Mouse (Mus musculus): ENCODE measurements around the gene Tnfaip1. TPM values are rescaled to one million over a fixed set of nuclear protein-coding genes. Genes with fewer than 3 reads are reported as not detected.

Gene Tnfaip1
- polyA plus RNA-seq, 1 experiment from 2014 or later = 82.9 TPM

DNA sequence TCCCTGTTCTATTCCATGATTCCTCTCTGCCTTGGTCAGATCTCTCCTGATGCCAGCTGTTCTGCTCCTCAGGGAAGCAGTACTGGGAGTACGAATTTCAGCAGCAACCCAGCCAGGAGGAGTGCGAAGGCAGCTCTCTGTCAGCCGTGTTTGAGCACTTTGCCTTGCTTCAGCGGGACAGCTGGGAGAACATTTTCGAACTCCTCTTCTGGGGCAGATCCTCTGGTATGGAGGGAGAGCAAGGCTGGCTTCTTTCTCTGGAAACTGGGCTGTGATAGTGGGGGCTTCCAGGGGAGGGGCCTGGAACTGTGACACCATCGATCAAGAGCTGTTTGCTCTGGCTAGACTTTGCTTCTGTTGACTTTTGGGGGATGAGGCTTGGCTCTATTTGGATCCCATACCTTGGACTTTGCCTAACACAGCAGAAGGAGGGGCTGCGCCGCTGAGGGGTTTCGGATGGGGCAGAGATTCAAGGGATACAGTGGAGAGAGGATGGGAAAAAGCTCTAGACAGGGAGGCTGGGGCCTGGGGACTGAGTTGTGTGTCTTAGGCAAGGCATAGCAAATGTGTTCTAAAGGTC, 35.4 kb downstream of the Tnfaip1 start:
- H3K9ac ChIP-seq (replicated peaks; ENCODE audit: low read depth, low read length) = no peak overlapping the region
- H3K27me3 ChIP-seq (ENCODE audit: control insufficient read depth, insufficient read depth, low read length) = peaks cover 10% of the 10 kb centered on the region
- ATAC-seq (ENCODE audit: insufficient number of reproducible peaks, insufficient read depth, low FRiP score, low read depth) = no peak
- H3K27ac ChIP-seq (ENCODE audit: low read length) = no peak overlapping the region
- no peak overlapping the region for H3K4me2 ChIP-seq (replicated peaks; ENCODE audit: low read depth, low read length)
- no peaks in the 10 kb centered on the region for H3K9me3 ChIP-seq (ENCODE audit: control insufficient read depth, low read depth, low read length)
- 54% methylated on average over 9 of the region's 9 CpGs for WGBS
- H3K4me1 ChIP-seq (ENCODE audit: control insufficient read depth, insufficient read depth, low read length) = no peaks in the 10 kb centered on the region
- no peak overlapping the region for H3K4me3 ChIP-seq (ENCODE audit: low read depth, low read length)
- no peaks in the 10 kb centered on the region for H3K36me3 ChIP-seq (ENCODE audit: control insufficient read depth, insufficient read depth, low read length)

DNA sequence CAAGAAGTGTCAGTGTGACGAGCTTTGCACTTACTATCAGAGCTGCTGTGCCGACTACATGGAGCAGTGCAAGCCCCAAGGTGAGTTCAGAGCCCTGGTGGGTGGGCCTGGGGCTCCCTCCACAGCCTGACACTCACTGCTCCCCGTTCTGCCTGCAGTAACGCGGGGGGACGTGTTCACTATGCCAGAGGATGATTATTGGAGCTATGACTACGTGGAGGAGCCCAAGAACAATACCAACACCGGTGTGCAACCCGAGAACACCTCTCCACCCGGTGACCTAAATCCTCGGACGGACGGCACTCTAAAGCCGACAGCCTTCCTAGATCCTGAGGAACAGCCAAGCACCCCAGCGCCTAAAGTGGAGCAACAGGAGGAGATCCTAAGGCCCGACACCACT, 36.6 kb downstream of the Tnfaip1 start:
- WGBS = 36% methylated on average over 16 of the region's 16 CpGs
- H3K4me2 ChIP-seq (replicated peaks; ENCODE audit: low read depth, low read length) = no peak overlapping the region
- H3K27me3 ChIP-seq (ENCODE audit: control insufficient read depth, insufficient read depth, low read length) = peaks cover 13% of the 10 kb centered on the region

DNA sequence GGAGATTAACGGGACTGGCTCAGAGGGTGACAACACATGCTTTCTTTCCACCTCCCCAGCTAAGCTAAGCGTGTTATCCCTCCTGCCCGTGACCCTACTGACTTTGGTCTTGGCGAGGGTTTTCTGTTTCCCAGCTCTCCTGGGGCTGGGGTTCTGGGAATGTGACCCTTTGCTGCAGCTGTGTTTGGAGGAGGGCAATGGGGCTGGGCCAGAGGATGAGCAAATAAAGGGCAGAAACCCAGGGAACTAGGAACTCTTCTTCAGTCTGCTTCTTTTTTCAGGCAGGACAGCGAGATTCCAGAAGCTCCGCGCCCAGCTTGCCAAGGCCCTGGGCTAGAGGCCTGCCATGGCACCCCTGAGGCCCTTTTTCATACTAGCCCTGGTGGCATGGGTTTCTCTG, 37.1 kb downstream of the Tnfaip1 start, which contains the start of gene Vtn:
TSS of gene Vtn (plus strand) at position 88 of the 400 bp plus-strand sequence.
- Histone ChIP-seq H3K9me3 (ENCODE audit: control insufficient read depth, low read depth, low read length) (no peaks in the 10 kb centered on the region), H3K27ac (ENCODE audit: low read length) (no peak within 1 kb of the TSS), H3K27me3 (ENCODE audit: control insufficient read depth, insufficient read depth, low read length) (peaks cover 13% of the 10 kb centered on the region), H3K4me2 (replicated peaks; ENCODE audit: low read depth, low read length) (peak within 1 kb of the TSS; percentile 96), H3K4me3 (ENCODE audit: low read depth, low read length) (peak within 1 kb of the TSS; percentile 50), H3K36me3 (ENCODE audit: control insufficient read depth, insufficient read depth, low read length) (no peaks in the 10 kb centered on the region), H3K4me1 (ENCODE audit: control insufficient read depth, insufficient read depth, low read length) (no peaks in the 10 kb centered on the region), H3K9ac (replicated peaks; ENCODE audit: low read depth, low read length) (0 out of 2 replicates have a peak within 1 kb of the TSS, but pooled peaks have one; percentile 3)
- ATAC-seq (ENCODE audit: insufficient number of reproducible peaks, insufficient read depth, low FRiP score, low read depth) = no peak
- 48% methylated on average over 7 of the region's 7 CpGs for WGBS

More for the DNA sequence above, 36.6 kb downstream of the Tnfaip1 start:
- H3K27ac ChIP-seq (ENCODE audit: low read length) = no peak overlapping the region
- no peaks in the 10 kb centered on the region for H3K4me1 ChIP-seq (ENCODE audit: control insufficient read depth, insufficient read depth, low read length)
- no peaks in the 10 kb centered on the region for H3K36me3 ChIP-seq (ENCODE audit: control insufficient read depth, insufficient read depth, low read length)
- no peak for ATAC-seq (ENCODE audit: insufficient number of reproducible peaks, insufficient read depth, low FRiP score, low read depth)
- H3K9me3 ChIP-seq (ENCODE audit: control insufficient read depth, low read depth, low read length) = no peaks in the 10 kb centered on the region
- no peak overlapping the region for H3K9ac ChIP-seq (replicated peaks; ENCODE audit: low read depth, low read length)
- no peak overlapping the region for H3K4me3 ChIP-seq (ENCODE audit: low read depth, low read length)

DNA sequence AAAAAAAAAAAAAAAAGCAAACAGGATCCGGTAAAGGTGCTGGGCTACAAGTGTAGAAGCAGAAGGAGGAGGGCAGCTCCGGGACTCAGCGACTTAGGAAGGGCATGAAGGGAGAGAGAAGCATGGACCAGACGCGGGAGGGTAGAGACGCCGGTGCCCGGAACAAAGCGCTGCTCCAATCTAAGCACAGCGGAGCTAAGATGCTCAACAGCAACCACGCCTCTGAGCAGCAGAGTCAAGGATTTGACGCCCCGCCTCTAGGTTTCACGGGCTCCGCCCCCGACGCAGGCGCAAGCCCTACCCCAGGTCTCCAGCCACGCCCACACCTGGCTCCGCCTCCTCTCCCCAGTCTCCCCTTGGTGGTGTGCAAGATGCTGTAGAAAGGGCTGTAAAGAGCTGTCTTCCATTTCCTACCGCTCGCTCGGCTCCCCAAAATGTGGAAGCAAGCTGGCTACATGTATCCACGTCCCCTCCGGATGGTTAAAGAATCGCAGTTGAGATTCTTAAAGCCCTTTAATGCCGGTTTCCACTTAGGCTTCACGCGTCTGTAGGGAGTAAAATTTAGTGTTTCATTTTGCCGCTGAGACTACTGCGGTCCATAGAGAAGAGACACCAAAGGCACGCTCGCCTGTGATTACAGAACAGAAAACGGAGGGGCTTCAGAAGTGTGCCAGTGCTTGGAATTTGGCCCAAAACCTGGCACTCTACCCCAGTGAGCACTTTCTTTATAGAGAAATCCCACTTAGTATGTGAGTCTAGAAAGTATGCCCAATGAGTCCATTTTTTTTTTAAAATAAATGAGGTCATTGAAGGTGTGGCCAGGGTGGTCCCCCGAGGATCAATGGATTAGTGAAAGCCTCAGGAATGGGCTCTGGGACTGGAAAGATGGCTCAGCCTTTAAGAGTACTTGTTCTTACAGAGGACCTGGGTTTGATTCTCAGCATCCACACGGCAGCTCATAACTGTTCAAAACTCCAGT, 38.3 kb downstream of the Tnfaip1 start, which contains the start of gene Sarm1:
TSS of gene Sarm1 (minus strand) at position 211 of the 979 bp plus-strand sequence.
- Histone ChIP-seq H3K9ac (replicated peaks; ENCODE audit: low read depth, low read length) (peak within 1 kb of the TSS; percentile 36; the same call in 1 of the 2 replicates), H3K4me3 (ENCODE audit: low read depth, low read length) (peak within 1 kb of the TSS; percentile 50), H3K36me3 (ENCODE audit: control insufficient read depth, insufficient read depth, low read length) (no peaks in the 10 kb centered on the region), H3K4me1 (ENCODE audit: control insufficient read depth, insufficient read depth, low read length) (no peaks in the 10 kb centered on the region), H3K4me2 (replicated peaks; ENCODE audit: low read depth, low read length) (peak within 1 kb of the TSS; percentile 96), H3K27me3 (ENCODE audit: control insufficient read depth, insufficient read depth, low read length) (peaks cover 13% of the 10 kb centered on the region), H3K9me3 (ENCODE audit: control insufficient read depth, low read depth, low read length) (no peaks in the 10 kb centered on the region), H3K27ac (ENCODE audit: low read length) (no peak within 1 kb of the TSS)
- WGBS = 3% methylated on average over 36 of the region's 36 CpGs
- peak; percentile 97 for ATAC-seq (ENCODE audit: insufficient number of reproducible peaks, insufficient read depth, low FRiP score, low read depth)

DNA sequence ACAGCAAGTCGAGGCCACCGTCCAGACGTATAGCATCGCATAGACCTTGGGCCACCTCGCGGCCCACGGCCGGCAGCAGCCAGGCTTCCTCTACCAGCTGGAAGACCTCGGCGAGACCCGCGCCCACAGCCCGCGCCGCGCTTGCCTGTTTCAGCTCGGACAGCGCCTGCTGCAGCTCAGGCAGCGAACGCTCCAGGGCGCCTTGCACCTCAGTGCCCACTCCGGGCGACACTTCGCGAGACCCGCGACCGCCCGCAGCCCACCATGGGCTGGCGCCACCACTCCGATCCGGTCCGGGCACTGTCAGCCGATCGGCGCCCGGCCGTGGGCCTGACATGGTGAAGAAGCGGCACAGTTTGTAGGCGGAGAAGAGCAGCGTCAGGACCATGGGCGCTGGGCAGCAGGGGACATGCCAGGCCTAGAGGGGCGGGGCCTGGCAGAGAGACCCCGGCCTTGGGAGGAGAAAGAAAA, 39.0 kb downstream of the Tnfaip1 start:
- WGBS = under 1% methylated on average over 43 of the region's 44 CpGs
- H3K4me3 ChIP-seq (ENCODE audit: low read depth, low read length) = peak overlapping the region; percentile 50
- H3K4me2 ChIP-seq (replicated peaks; ENCODE audit: low read depth, low read length) = peak overlapping the region; percentile 96
- peaks cover 13% of the 10 kb centered on the region for H3K27me3 ChIP-seq (ENCODE audit: control insufficient read depth, insufficient read depth, low read length)
- no peaks in the 10 kb centered on the region for H3K36me3 ChIP-seq (ENCODE audit: control insufficient read depth, insufficient read depth, low read length)
- no peak overlapping the region for H3K27ac ChIP-seq (ENCODE audit: low read length)
- H3K9ac ChIP-seq (replicated peaks; ENCODE audit: low read depth, low read length) = peak overlapping the region; percentile 36; the same call in 1 of the 2 replicates
- no peaks in the 10 kb centered on the region for H3K9me3 ChIP-seq (ENCODE audit: control insufficient read depth, low read depth, low read length)
- no peaks in the 10 kb centered on the region for H3K4me1 ChIP-seq (ENCODE audit: control insufficient read depth, insufficient read depth, low read length)
- peak; percentile 4 for ATAC-seq (ENCODE audit: insufficient number of reproducible peaks, insufficient read depth, low FRiP score, low read depth)

DNA sequence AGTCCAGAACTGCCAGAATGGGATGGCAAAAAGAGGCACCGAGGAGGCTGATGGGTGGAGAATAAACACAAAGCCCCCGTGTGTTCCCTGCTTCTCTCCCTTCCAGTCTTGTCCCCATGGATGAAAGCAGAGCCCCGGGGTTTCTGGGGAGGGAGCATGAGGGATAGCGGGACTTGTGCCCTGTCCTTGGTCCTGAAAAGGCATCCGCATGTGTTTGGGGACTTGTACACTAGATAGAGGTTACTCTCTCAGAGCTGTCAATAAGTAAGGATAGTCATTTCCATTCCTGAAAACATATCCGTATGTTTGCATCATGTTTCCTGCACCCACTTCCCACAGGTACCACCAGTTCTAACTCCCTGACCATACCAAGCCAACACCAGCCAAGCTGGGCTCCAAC, 40.2 kb downstream of the Tnfaip1 start:
- Histone ChIP-seq H3K27me3 (ENCODE audit: control insufficient read depth, insufficient read depth, low read length) (peaks cover 23% of the 10 kb centered on the region), H3K4me1 (ENCODE audit: control insufficient read depth, insufficient read depth, low read length) (no peaks in the 10 kb centered on the region), H3K36me3 (ENCODE audit: control insufficient read depth, insufficient read depth, low read length) (no peaks in the 10 kb centered on the region), H3K9me3 (ENCODE audit: control insufficient read depth, low read depth, low read length) (no peaks in the 10 kb centered on the region), H3K4me3 (ENCODE audit: low read depth, low read length) (no peak overlapping the region), H3K9ac (replicated peaks; ENCODE audit: low read depth, low read length) (no peak overlapping the region), H3K4me2 (replicated peaks; ENCODE audit: low read depth, low read length) (no peak overlapping the region), H3K27ac (ENCODE audit: low read length) (no peak overlapping the region)
- no peak for ATAC-seq (ENCODE audit: insufficient number of reproducible peaks, insufficient read depth, low FRiP score, low read depth)
- 5% methylated on average over 6 of the region's 6 CpGs for WGBS

DNA sequence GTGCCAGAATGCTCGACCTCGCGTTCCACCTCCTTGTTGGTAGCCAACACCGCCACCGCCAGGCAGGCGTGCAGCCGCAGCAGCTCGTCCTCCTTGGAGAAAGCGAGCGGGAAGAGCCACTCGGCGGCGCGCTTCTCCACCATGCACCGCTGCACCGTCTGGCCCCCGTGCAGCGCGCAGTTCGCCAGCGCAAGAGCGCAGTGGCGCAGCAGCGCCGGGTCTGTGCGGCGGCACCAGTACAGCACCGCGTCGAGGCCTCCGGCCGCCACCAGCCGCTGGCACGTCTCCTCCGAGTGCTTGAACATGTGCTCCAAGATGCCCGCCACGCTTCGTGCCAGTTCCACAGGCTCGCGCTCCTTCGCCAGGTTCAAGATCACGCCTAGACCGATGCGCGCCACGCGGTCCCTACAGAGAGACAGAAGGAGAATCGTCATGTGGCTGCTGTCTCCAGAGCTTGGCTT, 45.3 kb downstream of the Tnfaip1 start:
- ATAC-seq (ENCODE audit: insufficient number of reproducible peaks, insufficient read depth, low FRiP score, low read depth) = no peak
- Histone ChIP-seq H3K9ac (replicated peaks; ENCODE audit: low read depth, low read length) (no peak overlapping the region), H3K27ac (ENCODE audit: low read length) (no peak overlapping the region), H3K9me3 (ENCODE audit: control insufficient read depth, low read depth, low read length) (no peaks in the 10 kb centered on the region), H3K4me2 (replicated peaks; ENCODE audit: low read depth, low read length) (peak overlapping the region; percentile 35), H3K27me3 (ENCODE audit: control insufficient read depth, insufficient read depth, low read length) (peaks cover 48% of the 10 kb centered on the region), H3K36me3 (ENCODE audit: control insufficient read depth, insufficient read depth, low read length) (no peaks in the 10 kb centered on the region), H3K4me3 (ENCODE audit: low read depth, low read length) (peak overlapping the region; percentile 19), H3K4me1 (ENCODE audit: control insufficient read depth, insufficient read depth, low read length) (no peaks in the 10 kb centered on the region)
- 9% methylated on average over 48 of the region's 48 CpGs for WGBS

DNA sequence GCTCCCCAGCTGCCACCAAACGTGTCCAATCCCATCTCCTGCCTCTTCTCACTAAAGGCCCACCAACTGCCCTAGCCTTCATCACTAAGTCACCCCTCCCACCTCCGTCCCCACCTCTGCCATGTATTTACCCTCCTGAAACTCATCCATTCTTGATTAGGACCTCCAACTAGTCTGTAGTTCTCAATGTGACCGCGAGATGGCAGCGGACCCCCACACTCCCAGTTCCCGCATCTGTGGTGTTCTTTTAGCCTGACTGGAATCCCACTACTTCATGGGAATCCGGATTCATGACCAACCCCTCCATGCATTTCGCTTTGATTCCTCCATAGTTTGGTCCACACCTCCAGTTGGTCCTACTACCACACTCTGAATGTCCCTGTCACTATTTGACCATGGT, 48.0 kb downstream of the Tnfaip1 start:
- Histone ChIP-seq H3K36me3 (ENCODE audit: control insufficient read depth, insufficient read depth, low read length) (no peaks in the 10 kb centered on the region), H3K9ac (replicated peaks; ENCODE audit: low read depth, low read length) (no peak overlapping the region), H3K9me3 (ENCODE audit: control insufficient read depth, low read depth, low read length) (no peaks in the 10 kb centered on the region), H3K27ac (ENCODE audit: low read length) (no peak overlapping the region), H3K4me1 (ENCODE audit: control insufficient read depth, insufficient read depth, low read length) (no peaks in the 10 kb centered on the region), H3K4me2 (replicated peaks; ENCODE audit: low read depth, low read length) (no peak overlapping the region), H3K4me3 (ENCODE audit: low read depth, low read length) (no peak overlapping the region), H3K27me3 (ENCODE audit: control insufficient read depth, insufficient read depth, low read length) (peaks cover 45% of the 10 kb centered on the region)
- WGBS = 3% methylated on average over 8 of the region's 8 CpGs
- ATAC-seq (ENCODE audit: insufficient number of reproducible peaks, insufficient read depth, low FRiP score, low read depth) = no peak

Data from stomach, embryonic 14.5 days (tissue).